Mouse (Mus musculus) spleen, adult 2 months (tissue): ENCODE data around the gene Xylt1. TPM values are rescaled to one million over a fixed set of nuclear protein-coding genes. Genes with fewer than 3 reads are reported as not detected.

Experiments
- DNase-seq, 2 experiments: peaks; one replicate each; pipeline versions ENCODE4 v3.0.0 to v3.0.0-alpha.2; 2012 to 2021; ENCODE audit warnings: low spot score in 2 of 2, low read depth in 1 of 2
- H3K27ac ChIP-seq: fragments of 200-500 bp; 2 replicates; pipeline ENCODE4 v1.5.1; 2012; ENCODE audit warnings: low read length, inconsistent platforms; ENCODE audit not compliant: insufficient read depth
- H3K27me3 ChIP-seq: fragments of 200-500 bp; 2 replicates; pipeline ENCODE4 v1.6.1; 2012; ENCODE audit warnings: mild to moderate bottlenecking, moderate library complexity, low read length, inconsistent platforms; ENCODE audit not compliant: control insufficient read depth, insufficient read depth
- H3K36me3 ChIP-seq: fragments of 200-500 bp; 2 replicates; pipeline ENCODE4 v1.6.1; 2012; ENCODE audit warnings: mild to moderate bottlenecking, low read length, inconsistent platforms; ENCODE audit not compliant: control insufficient read depth, insufficient read depth
- H3K4me1 ChIP-seq: fragments of 200-500 bp; 2 replicates; pipeline ENCODE4 v1.6.1; 2011; ENCODE audit warnings: inconsistent platforms; ENCODE audit not compliant: control insufficient read depth, insufficient read depth, insufficient read length
- H3K4me3 ChIP-seq: fragments of 200-500 bp; 2 replicates; pipeline ENCODE4 v1.5.1; 2011; ENCODE audit warnings: mild to moderate bottlenecking, inconsistent platforms; ENCODE audit not compliant: insufficient read depth, insufficient read length; ENCODE audit errors: extremely low read depth
- CTCF ChIP-seq: fragments of 200-500 bp; IDR thresholded peaks from 2 replicates; pipeline ENCODE4 v1.5.1; 2011; ENCODE audit warnings: mild to moderate bottlenecking, inconsistent platforms; ENCODE audit not compliant: insufficient read depth, insufficient read length, insufficient replicate concordance; ENCODE audit errors: extremely low read depth
- POLR2A ChIP-seq: fragments of 200-500 bp; IDR thresholded peaks from 2 replicates; pipeline ENCODE4 v1.6.1; 2011; ENCODE audit warnings: low read depth, low read length, inconsistent platforms
- WGBS: fragments of 180-500 bp; shearing (Covaris S2); methylation state at CpG from one replicate; pipeline ENCODE4 v1.1.7; 2018; 5-methylcytosine and 5-hydroxymethylcytosine counted together
- polyA plus RNA-seq: library from polyadenylated mRNA; depleted of rRNA; stranded (reverse); fragments of >200 nt; gene quantifications from 2 replicates; pipeline ENCODE4 v1.2.3, GENCODE M21; 2012

Xylt1 gene
- polyA plus RNA-seq, 1 experiment = 7.8 TPM

- Histone ChIP-seq H3K27me3 (no peaks in the 10 kb centered on the region; the same call in 1 of the 2 replicates), H3K4me3 (no peak overlapping the region), H3K27ac (no peak overlapping the region), H3K4me1 (peaks cover 2% of the 10 kb centered on the region; the same call in 1 of the 2 replicates), H3K36me3 (no peaks in the 10 kb centered on the region)
- DNase-seq = no peak
- WGBS = 86% methylated on average over 6 of the region's 6 CpGs
- TF ChIP-seq POLR2A (no peak), CTCF (no peak)
Measured at GRCm38 (mm10) chr7:117368647-117369289, 12.0 kb upstream of the Xylt1 start.

DNA sequence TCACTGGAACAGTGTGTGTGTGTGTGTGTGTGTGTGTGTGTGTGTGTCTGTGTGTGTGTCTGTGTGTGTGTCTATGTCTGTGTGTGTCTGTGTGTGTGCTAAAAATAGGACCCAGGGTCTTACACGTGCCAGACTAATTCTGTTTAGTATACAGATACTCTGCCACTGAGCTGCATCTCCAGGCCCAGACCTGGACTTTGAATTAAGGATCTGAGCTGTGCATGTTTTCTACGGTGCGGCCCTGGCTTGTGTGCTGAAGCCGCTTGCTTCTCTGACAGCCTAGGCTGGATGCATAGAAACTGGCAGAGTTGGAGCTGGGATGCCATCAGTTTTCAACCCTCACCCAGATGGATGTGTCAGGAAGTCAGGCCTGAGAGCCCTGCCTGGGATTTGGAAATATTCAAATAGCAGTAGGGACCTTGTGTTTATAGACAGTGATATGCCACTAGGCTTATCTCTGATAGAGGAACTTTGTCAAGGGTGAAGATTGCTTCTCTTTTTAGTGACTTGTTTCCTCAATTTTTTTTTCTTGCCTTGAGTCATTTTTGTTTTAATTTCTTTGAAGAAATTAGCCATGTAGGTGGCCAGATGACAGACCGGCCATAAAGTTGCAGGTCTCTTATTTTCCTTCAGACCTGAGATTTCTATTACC lies 11.4 kb upstream of the Xylt1 start:
- Histone ChIP-seq H3K27ac (no peak overlapping the region), H3K4me1 (peaks cover 2% of the 10 kb centered on the region; the same call in 1 of the 2 replicates), H3K36me3 (no peaks in the 10 kb centered on the region), H3K27me3 (no peaks in the 10 kb centered on the region; the same call in 1 of the 2 replicates), H3K4me3 (no peak overlapping the region)
- no peak for DNase-seq
- WGBS = 85% methylated on average over 5 of the region's 5 CpGs
- no peak for TF ChIP-seq POLR2A
- no peak for TF ChIP-seq CTCF

DNA sequence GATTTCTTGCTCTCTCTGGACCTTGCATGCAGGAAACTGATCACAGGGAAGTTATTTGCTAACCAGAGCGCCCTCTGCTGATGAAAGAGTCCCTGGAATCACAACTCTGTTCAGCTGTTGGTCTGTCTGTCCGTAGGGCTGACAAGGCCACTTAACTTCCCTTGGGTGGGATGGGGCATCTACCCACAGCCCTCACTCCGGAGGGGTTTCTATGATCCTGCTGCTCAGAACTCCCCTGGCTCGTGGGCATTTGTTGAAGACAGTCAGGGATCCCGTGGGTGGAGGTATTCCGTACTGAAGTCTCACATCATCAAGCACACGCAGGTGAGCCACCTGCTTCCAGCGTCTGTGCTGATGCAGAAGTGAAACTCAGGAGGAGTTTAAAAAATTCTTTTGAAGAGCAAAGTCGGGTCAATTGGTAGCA lies 4.9 kb upstream of the Xylt1 start:
- H3K27me3 ChIP-seq = no peaks in the 10 kb centered on the region
- peak; percentile 69 to 86 for DNase-seq
- TF ChIP-seq POLR2A (no peak), CTCF (peak; percentile 41; the same call in 1 of the 2 replicates)
- H3K4me3 ChIP-seq = peak overlapping the region; percentile 31; the same call in 1 of the 2 replicates
- H3K4me1 ChIP-seq = peaks cover 11% of the 10 kb centered on the region; the same call in 1 of the 2 replicates
- H3K36me3 ChIP-seq = no peaks in the 10 kb centered on the region
- peak overlapping the region; percentile 80 for H3K27ac ChIP-seq
- 15% methylated on average over 9 of the region's 9 CpGs for WGBS

- Histone ChIP-seq H3K4me3 (no peak overlapping the region), H3K27ac (no peak overlapping the region), H3K36me3 (no peaks in the 10 kb centered on the region), H3K4me1 (peaks cover 11% of the 10 kb centered on the region; the same call in 1 of the 2 replicates), H3K27me3 (no peaks in the 10 kb centered on the region)
- WGBS = 61% methylated on average over 3 of the region's 3 CpGs
- DNase-seq = no peak
- TF ChIP-seq POLR2A (no peak), CTCF (no peak)
Measured at GRCm38 (mm10) chr7:117377138-117377537, 3.6 kb upstream of the Xylt1 start.

- WGBS = 13% methylated on average over 7 of the region's 7 CpGs
Measured at GRCm38 (mm10) chr7:117380036-117380417, 752 bp upstream of the Xylt1 start.

GRCm38 (mm10) chr7:117381188-117381981 lies 606 bp downstream of the Xylt1 start:
- H3K4me3 ChIP-seq = peak overlapping the region; percentile 80
- H3K27me3 ChIP-seq = no peaks in the 10 kb centered on the region
- no peaks in the 10 kb centered on the region for H3K36me3 ChIP-seq
- TF ChIP-seq CTCF = no peak
- TF ChIP-seq POLR2A = no peak
- peak overlapping the region; percentile 65 for H3K27ac ChIP-seq
- H3K4me1 ChIP-seq = peaks cover 15% of the 10 kb centered on the region; the same call in 1 of the 2 replicates
- under 1% methylated on average over 60 of the region's 64 CpGs for WGBS
- peak in 1 of 2 experiments; percentile 36 for DNase-seq

More at GRCm38 (mm10) chr7:117380036-117380417, 752 bp upstream of the Xylt1 start:
- no peak for TF ChIP-seq CTCF
- TF ChIP-seq POLR2A = no peak
- H3K4me1 ChIP-seq = peaks cover 15% of the 10 kb centered on the region; the same call in 1 of the 2 replicates
- DNase-seq = no peak
- no peaks in the 10 kb centered on the region for H3K27me3 ChIP-seq
- H3K4me3 ChIP-seq = peak overlapping the region; percentile 80
- 0 out of 2 replicates have a peak overlapping the region, but pooled peaks have one; percentile 29 for H3K27ac ChIP-seq
- no peaks in the 10 kb centered on the region for H3K36me3 ChIP-seq
